Mouse (Mus musculus): ENCODE measurements around the gene Mars. TPM values are rescaled to one million over a fixed set of nuclear protein-coding genes. Genes with fewer than 3 reads are reported as not detected.

The Mars gene
- 26.0 and 101 TPM in 2 replicates for polyA plus RNA-seq (2012; ENCODE audit: insufficient read depth, low replicate concordance)

GRCm38 (mm10) chr10:127311476-127312355 lies at the start of gene Mars:
Gene Mars (minus strand): TSS chr10:127311786.
- H3K4me3 ChIP-seq (replicated peaks) = peak within 1 kb of the TSS; percentile 97
- H3K9me3 ChIP-seq = peaks cover 3% of the 10 kb centered on the region; the same call in 1 of the 2 replicates
- TF ChIP-seq FLI1 (IDR thresholded peaks at IDR 0.05; ENCODE audit: low read length) (peak; percentile 83), GATA1 (IDR thresholded peaks at IDR 0.05; ENCODE audit: borderline replicate concordance, low read length) (no peak)
- H3K4me1 ChIP-seq = peaks cover 43% of the 10 kb centered on the region
- H3K27me3 ChIP-seq (replicated peaks) = no peaks in the 10 kb centered on the region
- H3K36me3 ChIP-seq (replicated peaks; ENCODE audit: low read length) = peaks cover 37% of the 10 kb centered on the region

GRCm38 (mm10) chr10:127360714-127361113 lies 49.1 kb upstream of the Mars start:
- Histone ChIP-seq H3K4me3 (replicated peaks) (no peak overlapping the region), H3K27me3 (replicated peaks) (peaks cover 28% of the 10 kb centered on the region), H3K36me3 (replicated peaks; ENCODE audit: low read length) (no peaks in the 10 kb centered on the region), H3K4me1 (peaks cover 10% of the 10 kb centered on the region), H3K9me3 (peaks cover 3% of the 10 kb centered on the region; the same call in 1 of the 2 replicates)
- TF ChIP-seq GATA1 (IDR thresholded peaks at IDR 0.05; ENCODE audit: borderline replicate concordance, low read length) (no peak), FLI1 (IDR thresholded peaks at IDR 0.05; ENCODE audit: low read length) (no peak)

DNA sequence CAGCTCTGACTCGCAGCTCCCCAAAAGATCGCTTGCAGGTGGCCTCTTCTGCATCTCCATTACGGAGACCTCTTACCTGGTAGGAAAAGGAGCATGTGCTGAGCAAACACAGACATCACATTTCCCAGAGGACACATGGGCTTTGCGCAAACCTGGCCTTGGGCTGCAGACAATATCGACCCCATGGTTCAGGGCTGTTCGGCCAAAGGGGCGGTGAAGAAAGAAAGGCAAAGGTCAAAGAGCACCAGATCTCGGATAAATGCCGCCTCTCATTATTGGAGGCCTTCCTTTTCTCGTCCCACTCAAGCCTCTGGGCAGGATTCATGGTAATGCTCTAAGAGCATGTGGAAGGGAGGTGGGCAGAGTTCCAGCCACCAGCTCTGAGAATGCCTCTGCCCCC lies 43.8 kb upstream of the Mars start:
- TF ChIP-seq FLI1 (IDR thresholded peaks at IDR 0.05; ENCODE audit: low read length) = no peak
- no peak for TF ChIP-seq GATA1 (IDR thresholded peaks at IDR 0.05; ENCODE audit: borderline replicate concordance, low read length)
- no peaks in the 10 kb centered on the region for H3K9me3 ChIP-seq
- no peak overlapping the region for H3K4me3 ChIP-seq (replicated peaks)
- H3K27me3 ChIP-seq (replicated peaks) = peaks cover 68% of the 10 kb centered on the region
- H3K36me3 ChIP-seq (replicated peaks; ENCODE audit: low read length) = no peaks in the 10 kb centered on the region
- H3K4me1 ChIP-seq = peaks cover 29% of the 10 kb centered on the region

GRCm38 (mm10) chr10:127353909-127354895 lies 42.6 kb upstream of the Mars start, which contains the start of gene Inhbe:
Gene Inhbe (minus strand): TSS chr10:127354411.
- Histone ChIP-seq H3K9me3 (no peaks in the 10 kb centered on the region), H3K4me1 (peaks cover 32% of the 10 kb centered on the region), H3K36me3 (replicated peaks; ENCODE audit: low read length) (no peaks in the 10 kb centered on the region), H3K27me3 (replicated peaks) (peaks cover 67% of the 10 kb centered on the region), H3K4me3 (replicated peaks) (peak within 1 kb of the TSS; percentile 82)
- TF ChIP-seq FLI1 (IDR thresholded peaks at IDR 0.05; ENCODE audit: low read length) = no peak
- no peak for TF ChIP-seq GATA1 (IDR thresholded peaks at IDR 0.05; ENCODE audit: borderline replicate concordance, low read length)

DNA sequence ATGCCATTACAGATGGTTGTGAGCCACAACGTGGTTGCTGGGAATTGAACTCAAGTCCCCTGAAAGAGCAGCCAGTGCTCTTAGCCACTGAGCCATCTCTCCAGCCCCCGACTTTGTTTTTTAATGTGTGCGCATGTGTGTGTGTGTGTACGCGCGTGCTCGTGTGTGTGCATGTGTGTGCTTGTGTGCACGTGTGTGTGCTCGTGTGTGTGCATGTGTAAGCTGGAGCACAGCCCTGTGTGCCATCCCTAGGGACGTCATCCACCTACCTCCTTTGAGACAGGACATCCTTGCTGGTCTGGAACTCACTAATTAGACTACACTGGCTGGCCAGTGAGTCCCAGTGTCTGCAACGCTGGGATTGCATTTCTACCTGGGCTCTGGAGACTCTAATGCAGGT lies 41.2 kb upstream of the Mars start:
- Histone ChIP-seq H3K27me3 (replicated peaks) (peaks cover 64% of the 10 kb centered on the region), H3K4me3 (replicated peaks) (peak overlapping the region; percentile 43), H3K9me3 (no peaks in the 10 kb centered on the region; the same call in 1 of the 2 replicates), H3K4me1 (peaks cover 27% of the 10 kb centered on the region), H3K36me3 (replicated peaks; ENCODE audit: low read length) (no peaks in the 10 kb centered on the region)
- TF ChIP-seq GATA1 (IDR thresholded peaks at IDR 0.05; ENCODE audit: borderline replicate concordance, low read length) = no peak
- no peak for TF ChIP-seq FLI1 (IDR thresholded peaks at IDR 0.05; ENCODE audit: low read length)

DNA sequence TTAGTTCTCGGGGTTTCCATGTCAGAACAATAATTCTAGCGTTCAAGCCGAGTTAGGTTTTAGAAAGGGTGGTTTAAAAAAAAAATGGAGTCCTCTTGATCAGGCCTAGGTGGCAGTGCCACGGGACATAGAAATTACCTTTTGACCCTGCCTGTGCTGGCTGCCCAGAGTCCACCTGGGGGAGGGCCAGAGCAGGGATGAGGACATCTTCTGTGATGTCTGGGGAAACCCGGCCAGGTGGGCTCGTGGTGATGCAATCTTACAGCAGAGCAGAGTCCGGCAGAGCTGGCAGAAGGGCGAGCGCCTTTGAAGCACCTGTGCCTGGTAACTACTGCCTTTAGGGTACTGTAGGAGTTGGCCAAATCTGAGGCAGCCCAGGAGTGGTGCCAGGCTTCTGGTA lies 40.6 kb upstream of the Mars start:
- TF ChIP-seq FLI1 (IDR thresholded peaks at IDR 0.05; ENCODE audit: low read length) (no peak), GATA1 (IDR thresholded peaks at IDR 0.05; ENCODE audit: borderline replicate concordance, low read length) (no peak)
- H3K4me3 ChIP-seq (replicated peaks) = no peak overlapping the region
- no peaks in the 10 kb centered on the region for H3K36me3 ChIP-seq (replicated peaks; ENCODE audit: low read length)
- H3K4me1 ChIP-seq = peaks cover 26% of the 10 kb centered on the region
- peaks cover 58% of the 10 kb centered on the region for H3K27me3 ChIP-seq (replicated peaks)
- H3K9me3 ChIP-seq = no peaks in the 10 kb centered on the region; the same call in 1 of the 2 replicates

DNA sequence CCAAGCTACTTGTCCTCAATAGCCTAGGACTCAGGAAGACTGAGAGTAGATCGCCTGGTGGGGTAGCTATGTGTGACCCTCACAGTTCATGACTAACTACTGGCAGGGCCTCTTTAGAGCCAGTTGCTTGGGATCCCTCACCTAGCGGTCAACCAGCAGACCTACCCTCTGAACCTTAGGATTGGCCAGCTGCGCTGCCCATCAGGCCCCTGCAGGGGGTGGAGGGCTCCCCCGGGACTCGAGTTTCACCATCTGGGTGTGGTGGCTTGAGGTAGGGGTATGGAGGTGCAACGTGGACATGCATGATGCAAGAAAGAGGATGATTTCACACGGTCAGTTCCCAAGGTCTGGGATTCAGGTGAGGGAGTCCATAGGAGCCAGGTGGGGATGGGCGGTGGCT lies 40.1 kb upstream of the Mars start:
- Histone ChIP-seq H3K4me3 (replicated peaks) (no peak overlapping the region), H3K4me1 (peaks cover 26% of the 10 kb centered on the region), H3K9me3 (no peaks in the 10 kb centered on the region; the same call in 1 of the 2 replicates), H3K36me3 (replicated peaks; ENCODE audit: low read length) (no peaks in the 10 kb centered on the region), H3K27me3 (replicated peaks) (peaks cover 54% of the 10 kb centered on the region)
- TF ChIP-seq FLI1 (IDR thresholded peaks at IDR 0.05; ENCODE audit: low read length) (no peak), GATA1 (IDR thresholded peaks at IDR 0.05; ENCODE audit: borderline replicate concordance, low read length) (no peak)

DNA sequence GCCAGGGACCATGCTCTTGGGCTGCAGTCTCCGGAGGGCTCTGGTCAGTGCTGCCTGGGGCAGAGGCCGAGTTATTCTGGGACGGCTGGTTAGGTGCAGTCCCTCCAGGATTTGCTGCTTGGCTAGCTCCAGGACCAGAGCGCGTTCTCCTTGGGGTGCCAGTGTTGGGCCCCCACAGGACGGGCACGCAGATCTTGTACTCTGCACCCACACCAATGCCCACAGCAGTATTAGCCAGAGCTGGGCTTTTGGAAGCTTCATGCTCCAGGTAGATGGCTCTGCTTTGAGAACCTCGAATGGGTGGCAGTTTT lies 39.7 kb upstream of the Mars start:
- TF ChIP-seq FLI1 (IDR thresholded peaks at IDR 0.05; ENCODE audit: low read length) = no peak
- no peak for TF ChIP-seq GATA1 (IDR thresholded peaks at IDR 0.05; ENCODE audit: borderline replicate concordance, low read length)
- peaks cover 2% of the 10 kb centered on the region for H3K9me3 ChIP-seq
- no peaks in the 10 kb centered on the region for H3K36me3 ChIP-seq (replicated peaks; ENCODE audit: low read length)
- no peak overlapping the region for H3K4me3 ChIP-seq (replicated peaks)
- peaks cover 50% of the 10 kb centered on the region for H3K27me3 ChIP-seq (replicated peaks)
- peaks cover 26% of the 10 kb centered on the region for H3K4me1 ChIP-seq

- no peak for TF ChIP-seq FLI1 (IDR thresholded peaks at IDR 0.05; ENCODE audit: low read length)
- no peak for TF ChIP-seq GATA1 (IDR thresholded peaks at IDR 0.05; ENCODE audit: borderline replicate concordance, low read length)
- Histone ChIP-seq H3K4me3 (replicated peaks) (peak overlapping the region; percentile 87), H3K4me1 (peaks cover 26% of the 10 kb centered on the region), H3K27me3 (replicated peaks) (peaks cover 47% of the 10 kb centered on the region), H3K36me3 (replicated peaks; ENCODE audit: low read length) (no peaks in the 10 kb centered on the region), H3K9me3 (peaks cover 7% of the 10 kb centered on the region)
These were observed 39.2 kb upstream of the Mars start for GRCm38 (mm10) chr10:127350594-127351284.

All from megakaryocyte, embryonic 14.5 days (primary cell).